Mouse (Mus musculus): Measurements from ENCODE around the gene Rere.
"Not testable (repeated sequence)": the region's sequence is repeated elsewhere in the genome, so short reads cannot be mapped to it uniquely, and the experiment has no call there.

Gene Rere

GRCm38 (mm10) chr4:150585800-150586199, 304.4 kb downstream of the Rere start:
- no peak for DNase-seq (ENCODE audit: low spot score)

GRCm38 (mm10) chr4:150586275-150586674, 304.8 kb downstream of the Rere start:
- no peak for DNase-seq (ENCODE audit: low spot score)

GRCm38 (mm10) chr4:150587597-150588299, 306.3 kb downstream of the Rere start:
- DNase-seq (ENCODE audit: low spot score), result no peak

- no peak for DNase-seq (ENCODE audit: low spot score)
Observed at GRCm38 (mm10) chr4:150588300-150588621, 306.8 kb downstream of the Rere start.

- no peak for DNase-seq (ENCODE audit: low spot score)
Observed at GRCm38 (mm10) chr4:150590621-150591282, 309.3 kb downstream of the Rere start.

GRCm38 (mm10) chr4:150591602-150592001, 310.2 kb downstream of the Rere start:
- no peak for DNase-seq (ENCODE audit: low spot score)

- no peak for DNase-seq (ENCODE audit: low spot score)
Observed at GRCm38 (mm10) chr4:150592087-150592486, 310.6 kb downstream of the Rere start.

GRCm38 (mm10) chr4:150593473-150594217, 312.2 kb downstream of the Rere start:
- no peak for DNase-seq (ENCODE audit: low spot score)

- no peak for DNase-seq (ENCODE audit: low spot score)
Observed at GRCm38 (mm10) chr4:150594298-150594829, 312.9 kb downstream of the Rere start.

- DNase-seq (ENCODE audit: low spot score), result no peak
Observed at GRCm38 (mm10) chr4:150595071-150595470, 313.6 kb downstream of the Rere start.

- no peak for DNase-seq (ENCODE audit: low spot score)
Observed at GRCm38 (mm10) chr4:150595991-150596390, 314.5 kb downstream of the Rere start.

GRCm38 (mm10) chr4:150598686-150599085, 317.2 kb downstream of the Rere start:
- no peak for DNase-seq (ENCODE audit: low spot score)

- DNase-seq (ENCODE audit: low spot score), result no peak
Observed at GRCm38 (mm10) chr4:150599119-150599992, 317.9 kb downstream of the Rere start.

- not testable (repeated sequence) for DNase-seq (ENCODE audit: low spot score)
Observed at GRCm38 (mm10) chr4:150600503-150600902, 319.1 kb downstream of the Rere start.

GRCm38 (mm10) chr4:150601489-150601888, 320.0 kb downstream of the Rere start:
- no peak for DNase-seq (ENCODE audit: low spot score)

- DNase-seq (ENCODE audit: low spot score), result no peak
Observed at GRCm38 (mm10) chr4:150603366-150604061, 322.1 kb downstream of the Rere start.

GRCm38 (mm10) chr4:150605804-150606203, 324.4 kb downstream of the Rere start:
- DNase-seq (ENCODE audit: low spot score), result no peak

GRCm38 (mm10) chr4:150606449-150607161, 325.2 kb downstream of the Rere start:
- DNase-seq (ENCODE audit: low spot score), result no peak

- DNase-seq (ENCODE audit: low spot score), result no peak
Observed at GRCm38 (mm10) chr4:150608670-150609069, 327.2 kb downstream of the Rere start.

GRCm38 (mm10) chr4:150613715-150614114, 332.3 kb downstream of the Rere start:
- no peak for DNase-seq (ENCODE audit: low spot score)
